Mouse (Mus musculus): Measurements from ENCODE around the gene Txk. TPM values are rescaled to one million over a fixed set of nuclear protein-coding genes. Genes with fewer than 3 reads are reported as not detected.

Gene Txk
- polyA plus RNA-seq, 1 experiment from 2014 or later, result not detected

- Histone ChIP-seq H3K27me3 (ENCODE audit: control insufficient read depth, insufficient read depth, low read depth, low read length) (no peaks in the 10 kb centered on the region), H3K36me3 (ENCODE audit: control insufficient read depth, insufficient read depth, low read length) (no peaks in the 10 kb centered on the region), H3K4me3 (ENCODE audit: low read depth, low read length) (no peak overlapping the region), H3K9ac (ENCODE audit: low read depth, low read length) (no peak overlapping the region), H3K4me1 (ENCODE audit: control insufficient read depth, insufficient read depth, low read length) (peaks cover 3% of the 10 kb centered on the region), H3K4me2 (ENCODE audit: low read length) (no peak overlapping the region), H3K9me3 (replicated peaks; ENCODE audit: control insufficient read depth, low read length, poor library complexity, severe bottlenecking) (no peaks in the 10 kb centered on the region), H3K27ac (ENCODE audit: low read length) (no peak overlapping the region)
- WGBS, result 76% methylated on average over 13 of the region's 13 CpGs
- ATAC-seq, result no peak
Measured at GRCm38 (mm10) chr5:72758925-72759924, 6.6 kb upstream of the Txk start.

GRCm38 (mm10) chr5:72757155-72757773, 4.7 kb upstream of the Txk start:
- H3K4me2 ChIP-seq (ENCODE audit: low read length), result no peak overlapping the region
- peaks cover 3% of the 10 kb centered on the region for H3K4me1 ChIP-seq (ENCODE audit: control insufficient read depth, insufficient read depth, low read length)
- no peak overlapping the region for H3K27ac ChIP-seq (ENCODE audit: low read length)
- H3K9me3 ChIP-seq (replicated peaks; ENCODE audit: control insufficient read depth, low read length, poor library complexity, severe bottlenecking), result no peaks in the 10 kb centered on the region
- no peak overlapping the region for H3K9ac ChIP-seq (ENCODE audit: low read depth, low read length)
- H3K27me3 ChIP-seq (ENCODE audit: control insufficient read depth, insufficient read depth, low read depth, low read length), result no peaks in the 10 kb centered on the region
- H3K4me3 ChIP-seq (ENCODE audit: low read depth, low read length), result no peak overlapping the region
- peak; percentile 40; the same call in 1 of the 2 replicates for ATAC-seq
- WGBS, result 70% methylated on average over 18 of the region's 18 CpGs
- no peaks in the 10 kb centered on the region for H3K36me3 ChIP-seq (ENCODE audit: control insufficient read depth, insufficient read depth, low read length)

GRCm38 (mm10) chr5:72755941-72756340, 3.4 kb upstream of the Txk start:
- Histone ChIP-seq H3K27me3 (ENCODE audit: control insufficient read depth, insufficient read depth, low read depth, low read length) (no peaks in the 10 kb centered on the region), H3K4me1 (ENCODE audit: control insufficient read depth, insufficient read depth, low read length) (no peaks in the 10 kb centered on the region), H3K9me3 (replicated peaks; ENCODE audit: control insufficient read depth, low read length, poor library complexity, severe bottlenecking) (no peaks in the 10 kb centered on the region), H3K36me3 (ENCODE audit: control insufficient read depth, insufficient read depth, low read length) (no peaks in the 10 kb centered on the region), H3K9ac (ENCODE audit: low read depth, low read length) (no peak overlapping the region), H3K27ac (ENCODE audit: low read length) (no peak overlapping the region), H3K4me2 (ENCODE audit: low read length) (no peak overlapping the region), H3K4me3 (ENCODE audit: low read depth, low read length) (no peak overlapping the region)
- WGBS, result 86% methylated on average over 8 of the region's 8 CpGs
- no peak for ATAC-seq

- no peaks in the 10 kb centered on the region for H3K9me3 ChIP-seq (replicated peaks; ENCODE audit: control insufficient read depth, low read length, poor library complexity, severe bottlenecking)
- no peak overlapping the region for H3K27ac ChIP-seq (ENCODE audit: low read length)
- H3K4me3 ChIP-seq (ENCODE audit: low read depth, low read length), result no peak overlapping the region
- H3K4me1 ChIP-seq (ENCODE audit: control insufficient read depth, insufficient read depth, low read length), result no peaks in the 10 kb centered on the region
- no peak overlapping the region for H3K4me2 ChIP-seq (ENCODE audit: low read length)
- 76% methylated on average over 2 of the region's 2 CpGs for WGBS
- no peaks in the 10 kb centered on the region for H3K36me3 ChIP-seq (ENCODE audit: control insufficient read depth, insufficient read depth, low read length)
- no peaks in the 10 kb centered on the region for H3K27me3 ChIP-seq (ENCODE audit: control insufficient read depth, insufficient read depth, low read depth, low read length)
- no peak overlapping the region for H3K9ac ChIP-seq (ENCODE audit: low read depth, low read length)
- ATAC-seq, result no peak
Measured at GRCm38 (mm10) chr5:72755035-72755434, 2.5 kb upstream of the Txk start.

GRCm38 (mm10) chr5:72751056-72751758, 1.4 kb downstream of the Txk start:
- no peak overlapping the region for H3K9ac ChIP-seq (ENCODE audit: low read depth, low read length)
- H3K4me3 ChIP-seq (ENCODE audit: low read depth, low read length), result no peak overlapping the region
- 70% methylated on average over 7 of the region's 7 CpGs for whole genome bisulfite sequencing
- no peaks in the 10 kb centered on the region for H3K27me3 ChIP-seq (ENCODE audit: control insufficient read depth, insufficient read depth, low read depth, low read length)
- H3K9me3 ChIP-seq (replicated peaks; ENCODE audit: control insufficient read depth, low read length, poor library complexity, severe bottlenecking), result no peaks in the 10 kb centered on the region
- no peak overlapping the region for H3K27ac ChIP-seq (ENCODE audit: low read length)
- H3K36me3 ChIP-seq (ENCODE audit: control insufficient read depth, insufficient read depth, low read length), result no peaks in the 10 kb centered on the region
- H3K4me2 ChIP-seq (ENCODE audit: low read length), result no peak overlapping the region
- ATAC-seq, result peak; percentile 82
- H3K4me1 ChIP-seq (ENCODE audit: control insufficient read depth, insufficient read depth, low read length), result no peaks in the 10 kb centered on the region

GRCm38 (mm10) chr5:72750226-72750625, 2.4 kb downstream of the Txk start:
- H3K27me3 ChIP-seq (ENCODE audit: control insufficient read depth, insufficient read depth, low read depth, low read length), result no peaks in the 10 kb centered on the region
- no peaks in the 10 kb centered on the region for H3K36me3 ChIP-seq (ENCODE audit: control insufficient read depth, insufficient read depth, low read length)
- H3K9ac ChIP-seq (ENCODE audit: low read depth, low read length), result no peak overlapping the region
- ATAC-seq, result no peak
- H3K4me3 ChIP-seq (ENCODE audit: low read depth, low read length), result no peak overlapping the region
- H3K9me3 ChIP-seq (replicated peaks; ENCODE audit: control insufficient read depth, low read length, poor library complexity, severe bottlenecking), result no peaks in the 10 kb centered on the region
- H3K4me2 ChIP-seq (ENCODE audit: low read length), result no peak overlapping the region
- no peak overlapping the region for H3K27ac ChIP-seq (ENCODE audit: low read length)
- no peaks in the 10 kb centered on the region for H3K4me1 ChIP-seq (ENCODE audit: control insufficient read depth, insufficient read depth, low read length)
- WGBS, result 87% methylated on average over 5 of the region's 5 CpGs

- Histone ChIP-seq H3K4me3 (ENCODE audit: low read depth, low read length) (no peak overlapping the region), H3K27ac (ENCODE audit: low read length) (no peak overlapping the region), H3K4me2 (ENCODE audit: low read length) (no peak overlapping the region), H3K9ac (ENCODE audit: low read depth, low read length) (no peak overlapping the region), H3K9me3 (replicated peaks; ENCODE audit: control insufficient read depth, low read length, poor library complexity, severe bottlenecking) (no peaks in the 10 kb centered on the region), H3K27me3 (ENCODE audit: control insufficient read depth, insufficient read depth, low read depth, low read length) (no peaks in the 10 kb centered on the region), H3K36me3 (ENCODE audit: control insufficient read depth, insufficient read depth, low read length) (no peaks in the 10 kb centered on the region), H3K4me1 (ENCODE audit: control insufficient read depth, insufficient read depth, low read length) (no peaks in the 10 kb centered on the region)
- 81% methylated on average over 7 of the region's 7 CpGs for WGBS
- no peak for ATAC-seq
Measured at GRCm38 (mm10) chr5:72748659-72749265, 3.8 kb downstream of the Txk start.

- Histone ChIP-seq H3K4me3 (ENCODE audit: low read depth, low read length) (no peak overlapping the region), H3K36me3 (ENCODE audit: control insufficient read depth, insufficient read depth, low read length) (no peaks in the 10 kb centered on the region), H3K4me2 (ENCODE audit: low read length) (no peak overlapping the region), H3K27ac (ENCODE audit: low read length) (no peak overlapping the region), H3K9me3 (replicated peaks; ENCODE audit: control insufficient read depth, low read length, poor library complexity, severe bottlenecking) (no peaks in the 10 kb centered on the region), H3K27me3 (ENCODE audit: control insufficient read depth, insufficient read depth, low read depth, low read length) (no peaks in the 10 kb centered on the region), H3K4me1 (ENCODE audit: control insufficient read depth, insufficient read depth, low read length) (no peaks in the 10 kb centered on the region), H3K9ac (ENCODE audit: low read depth, low read length) (no peak overlapping the region)
- no peak for ATAC-seq
- WGBS, result 70% methylated on average over 4 of the region's 4 CpGs
Measured at GRCm38 (mm10) chr5:72747384-72747783, 5.2 kb downstream of the Txk start.

All from midbrain, embryonic 16.5 days (tissue).